Mouse (Mus musculus) c-Kit-negative CD71-positive TER-119-positive erythroid progenitor cells, embryonic 14.5 days (primary cell): ENCODE measurements around the gene Afmid.
A peak's percentile ranks its signal among the peaks of the same experiment; 100 is the strongest.
"Not testable (repeated sequence)": the region's sequence is repeated elsewhere in the genome, so short reads cannot be mapped to it uniquely, and the experiment has no call there.

Source experiments
- DNase-seq: peaks from one replicate; pipeline ENCODE4 v3.0.0-alpha.2; 2013; ENCODE audit warnings: low read depth, low spot score

The Afmid gene

GRCm38 (mm10) chr11:117824060-117824969 lies 1.4 kb upstream of the Afmid start:
- DNase-seq, result peak; percentile 78

DNA sequence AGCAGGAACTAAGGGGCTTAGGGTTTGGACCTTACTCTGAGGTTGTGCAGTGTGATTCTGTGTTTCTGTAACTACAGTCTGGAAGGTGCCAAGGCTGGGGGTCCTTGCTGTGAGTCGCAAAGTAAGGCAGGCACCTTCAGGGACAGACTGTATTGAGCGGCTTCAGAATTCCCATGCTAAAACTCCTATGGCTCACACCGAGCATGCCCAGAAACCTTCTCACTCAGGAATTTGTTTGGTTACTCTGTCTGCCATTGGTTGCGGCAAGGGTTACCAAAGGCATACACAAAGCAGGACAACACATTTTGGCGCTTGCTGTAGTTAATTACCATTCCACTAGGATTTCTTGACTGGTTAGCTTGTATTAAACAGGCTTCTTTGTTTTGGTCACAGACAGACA lies 440 bp downstream of the Afmid start:
- DNase-seq, result no peak

DNA sequence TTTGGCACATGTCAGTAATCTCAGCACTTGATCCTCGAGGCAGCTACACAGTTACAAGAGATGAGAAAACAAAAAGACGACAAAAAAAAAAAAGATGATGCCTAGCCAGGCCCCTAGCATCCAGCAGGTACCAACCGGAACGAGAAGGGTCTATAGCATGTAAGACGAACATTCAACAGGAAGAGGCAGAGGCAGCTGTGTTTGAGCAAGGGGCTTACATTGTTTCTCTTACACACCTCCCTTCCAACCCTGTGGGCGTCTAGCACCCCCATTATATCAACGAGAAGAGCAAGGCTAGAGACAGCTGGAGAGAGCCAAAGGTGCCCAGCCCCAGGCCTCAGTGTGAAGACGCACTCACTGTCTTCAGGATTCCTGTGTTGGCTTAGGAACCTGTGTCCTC lies 1.2 kb downstream of the Afmid start:
- DNase-seq, result no peak

- no peak for DNase-seq
These were observed 1.7 kb downstream of the Afmid start for GRCm38 (mm10) chr11:117827386-117827785.

GRCm38 (mm10) chr11:117828149-117828887 lies 2.6 kb downstream of the Afmid start:
- DNase-seq, result no peak

DNA sequence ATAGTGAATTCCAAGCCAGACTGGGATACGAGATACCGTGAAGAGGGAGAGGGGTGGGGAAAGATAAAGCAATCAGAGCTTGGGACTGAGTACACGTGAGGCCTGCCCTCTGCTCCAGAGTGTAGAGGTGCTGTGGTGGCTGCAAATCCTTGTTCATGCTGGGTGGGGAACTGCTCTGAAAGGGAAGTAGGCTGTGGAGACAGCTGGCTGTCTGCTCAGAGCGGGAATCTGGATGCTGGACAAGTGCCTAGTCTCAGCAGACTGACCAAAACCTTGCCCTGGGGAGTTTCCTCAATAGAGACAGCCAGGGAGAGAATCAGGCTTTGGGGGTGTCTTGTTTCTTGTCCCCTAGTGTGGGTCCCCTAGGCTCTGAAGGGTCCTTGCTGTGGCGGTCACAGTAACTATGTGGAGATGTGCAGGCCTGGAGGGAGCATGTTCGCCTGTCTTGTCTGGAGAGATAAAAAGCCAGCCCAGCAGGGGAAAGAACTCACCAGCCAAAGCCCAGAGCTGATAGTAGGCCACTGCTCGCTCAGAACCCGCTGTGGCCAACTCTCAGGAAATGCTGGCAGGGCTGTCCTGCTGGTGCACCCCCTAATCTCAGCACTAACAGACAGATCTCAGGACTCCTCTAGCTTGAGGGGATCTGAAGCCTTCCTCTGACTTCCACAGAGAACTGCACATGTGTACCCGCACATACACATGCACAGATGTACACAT lies 3.3 kb downstream of the Afmid start:
- no peak for DNase-seq

GRCm38 (mm10) chr11:117829671-117830215 lies 4.0 kb downstream of the Afmid start:
- DNase-seq, result no peak

GRCm38 (mm10) chr11:117830401-117830800 lies 4.7 kb downstream of the Afmid start:
- DNase-seq, result no peak

- DNase-seq, result peak; percentile 94
These were observed 6.6 kb downstream of the Afmid start for GRCm38 (mm10) chr11:117832086-117832969.

DNA sequence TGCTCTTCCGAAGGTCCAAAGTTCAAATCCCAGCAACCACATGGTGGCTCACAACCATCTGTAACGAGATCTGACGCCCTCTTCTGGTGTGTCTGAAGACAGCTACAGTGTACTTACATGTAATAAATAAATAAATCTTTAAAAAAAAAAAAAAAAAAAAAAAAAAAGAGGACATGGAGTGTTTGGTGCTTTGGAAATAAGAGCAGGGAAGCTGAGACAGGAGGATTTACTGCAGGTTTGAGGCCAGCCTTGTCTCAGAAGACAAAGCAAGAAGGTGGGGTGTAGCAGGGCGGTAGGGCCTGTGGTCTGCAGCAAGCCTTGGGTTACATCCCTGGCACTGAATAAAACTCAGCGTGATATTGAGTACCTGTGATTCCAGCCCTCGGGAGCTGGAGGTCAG lies 7.8 kb downstream of the Afmid start:
- not testable (repeated sequence) for DNase-seq

- DNase-seq, result no peak
These were observed 8.4 kb downstream of the Afmid start for GRCm38 (mm10) chr11:117834086-117834485.

- DNase-seq, result peak; percentile 68
These were observed 10.6 kb downstream of the Afmid start for GRCm38 (mm10) chr11:117836306-117836705.

DNA sequence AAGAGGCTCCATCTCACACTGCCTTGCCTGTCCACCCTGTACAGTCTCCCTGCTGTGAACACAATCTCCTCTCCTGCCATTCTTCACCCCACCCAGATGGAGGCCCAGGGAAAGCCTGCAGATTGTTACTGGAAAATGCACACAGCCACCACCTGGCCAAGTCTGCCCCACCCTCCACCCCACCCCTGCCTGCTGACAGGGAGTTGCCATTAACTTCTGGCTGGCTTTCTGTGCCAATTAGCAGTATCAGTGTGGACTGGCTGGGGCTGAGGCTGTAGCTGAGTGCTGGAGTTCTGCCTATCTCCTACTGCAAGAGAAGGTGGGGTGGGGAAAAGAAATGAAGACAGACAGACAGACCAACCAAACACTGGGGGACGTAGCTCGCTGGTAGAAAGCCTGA lies 12.8 kb downstream of the Afmid start:
- peak; percentile 65 for DNase-seq

DNA sequence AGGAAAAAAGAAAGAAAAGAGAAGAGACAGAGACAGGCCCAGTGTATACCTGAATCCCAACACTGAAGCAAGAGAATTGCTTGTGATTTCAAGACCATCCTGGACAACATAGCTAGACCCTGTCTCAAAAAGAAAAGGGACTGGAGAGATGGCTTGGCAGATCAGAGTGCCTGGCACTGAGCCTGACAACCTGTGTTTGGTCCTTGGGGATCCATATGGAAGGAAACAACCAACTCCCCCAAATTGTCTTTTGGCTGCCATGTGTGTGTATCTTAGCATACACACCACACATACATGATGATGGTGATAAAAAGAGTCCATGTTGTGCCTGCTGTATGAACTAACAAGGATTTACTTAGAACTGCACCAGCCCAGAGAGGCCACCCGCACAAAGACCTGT lies 13.3 kb downstream of the Afmid start:
- DNase-seq, result no peak

DNA sequence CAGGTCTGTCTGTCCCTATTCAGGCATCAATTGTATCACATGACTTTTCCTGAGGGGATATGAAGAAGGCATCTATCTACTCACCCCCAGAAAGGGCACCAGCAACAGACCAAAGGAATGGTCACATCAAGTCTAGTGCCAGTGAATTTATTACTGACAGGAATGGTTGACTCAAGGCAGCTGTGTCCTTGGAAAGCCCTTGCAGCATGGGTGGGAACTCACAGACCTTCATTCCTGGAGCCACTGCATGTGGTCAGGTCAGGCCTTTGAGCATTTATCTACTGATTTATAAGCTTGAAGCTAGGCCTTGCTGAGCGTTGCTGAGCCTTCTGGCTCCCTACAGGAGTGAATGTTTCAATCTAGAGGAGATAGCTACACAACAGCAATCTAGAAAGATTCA lies 15.2 kb downstream of the Afmid start:
- no peak for DNase-seq

DNA sequence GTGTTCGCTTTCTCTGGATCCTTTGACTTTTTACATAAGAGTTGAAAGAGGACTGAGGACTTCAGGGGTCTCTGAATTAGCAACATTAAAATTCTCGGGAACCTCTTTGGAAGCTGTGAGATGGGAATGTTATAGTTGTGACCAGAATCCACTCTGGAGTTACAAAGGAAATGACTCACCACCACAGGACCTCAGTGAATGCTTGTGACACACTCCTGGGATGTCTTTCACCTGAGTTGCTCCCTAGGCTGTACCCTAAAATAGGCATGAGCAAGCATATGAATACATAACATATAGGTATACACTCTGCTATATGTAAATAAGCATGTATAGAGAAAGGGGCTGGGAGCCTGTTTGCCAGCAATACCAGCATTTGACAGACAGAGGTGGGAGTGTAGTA lies 17.7 kb downstream of the Afmid start:
- no peak for DNase-seq

GRCm38 (mm10) chr11:117844997-117845396 lies 19.3 kb downstream of the Afmid start:
- DNase-seq, result no peak

GRCm38 (mm10) chr11:117845651-117846050 lies 19.9 kb downstream of the Afmid start:
- DNase-seq, result no peak

DNA sequence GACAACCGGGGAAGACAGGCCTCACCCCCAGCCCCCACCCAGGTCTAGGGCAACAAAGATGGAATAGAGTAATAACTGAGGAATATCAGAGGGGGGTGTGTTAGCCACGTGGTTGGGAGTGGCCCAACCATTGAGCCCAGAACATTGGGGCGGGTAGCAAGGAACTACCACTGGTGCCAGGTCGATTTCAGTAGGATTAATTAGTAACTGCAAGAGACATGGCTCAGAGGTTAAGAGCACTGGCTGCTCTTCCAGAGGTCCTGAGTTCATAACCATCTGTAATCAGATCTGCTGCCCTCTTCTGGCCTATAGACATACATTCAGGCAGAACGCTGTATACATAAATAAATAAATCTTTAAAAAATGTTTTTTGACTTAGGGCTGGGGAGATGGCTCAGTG lies 20.9 kb downstream of the Afmid start:
- DNase-seq, result no peak

DNA sequence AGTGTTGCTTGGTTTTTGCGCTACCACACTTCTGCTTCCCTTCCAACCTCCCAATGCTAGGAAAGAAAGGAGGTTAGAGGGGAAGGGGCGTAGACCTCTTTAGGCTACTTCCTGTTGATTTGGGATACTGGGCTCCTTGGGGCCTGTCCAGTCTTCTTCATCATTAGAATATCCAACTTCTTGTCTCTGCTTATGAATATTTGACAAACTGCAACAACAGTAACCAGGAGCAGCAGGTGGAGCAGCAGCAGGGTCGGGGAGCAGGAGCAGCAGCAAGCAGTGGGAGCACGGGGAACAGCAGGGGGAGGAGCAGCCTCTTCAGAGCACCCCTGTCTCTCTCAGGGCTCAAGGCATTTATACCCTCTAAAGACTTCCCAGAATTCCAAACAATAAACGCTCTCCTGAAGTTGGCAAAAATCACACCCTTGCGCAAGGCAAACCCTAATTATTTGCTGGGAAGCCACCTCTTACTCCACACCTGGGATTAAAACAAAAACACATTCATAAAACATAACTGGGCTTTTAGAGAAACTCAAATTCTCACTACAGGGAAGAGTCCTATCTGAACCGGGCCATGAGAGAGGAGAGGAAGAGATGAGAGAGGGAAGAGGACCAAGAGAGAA lies 22.0 kb downstream of the Afmid start:
- no peak for DNase-seq
